Mouse (Mus musculus) small intestine, adult 2 months (tissue): ENCODE data around the gene Lin7a.

Experiments used
- CTCF ChIP-seq: fragments of 200-500 bp; IDR thresholded peaks from 2 replicates; pipeline ENCODE4 v1.5.1; 2012; ENCODE audit warnings: low read depth, mild to moderate bottlenecking, control low read depth, inconsistent platforms, low read length, moderate library complexity, mixed read lengths; ENCODE audit not compliant: insufficient replicate concordance, insufficient read length; ENCODE audit errors: extremely low read depth
- POLR2A ChIP-seq: fragments of 200-500 bp; IDR thresholded peaks from 2 replicates; pipeline ENCODE4 v1.6.1; 2012; ENCODE audit warnings: low read depth, mild to moderate bottlenecking, control low read depth, inconsistent platforms, low read length, moderate library complexity

DNA sequence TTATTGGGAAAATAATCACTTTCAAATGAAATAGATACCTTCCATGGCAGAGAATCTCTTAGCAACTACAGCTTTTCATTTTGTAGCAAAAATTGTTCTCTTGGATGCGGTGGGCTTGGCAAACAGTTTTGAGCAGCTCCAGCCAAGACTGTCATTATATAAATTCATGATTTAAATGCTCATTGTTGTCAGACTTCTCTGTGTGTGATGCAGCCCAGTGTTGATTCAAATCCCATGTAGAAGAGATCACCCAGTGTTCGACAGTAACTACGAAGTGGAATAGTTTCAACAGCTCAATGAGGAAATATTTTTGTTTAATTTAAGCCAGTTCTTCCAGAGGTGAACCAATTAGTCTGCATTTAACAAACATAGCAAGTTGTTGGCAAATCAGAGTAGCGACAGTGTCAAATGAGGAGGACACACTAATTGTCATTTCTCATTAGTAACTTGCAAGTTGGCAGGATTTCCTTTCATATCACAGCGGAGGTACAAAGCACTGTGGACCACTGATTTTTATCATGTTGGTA, 39.5 kb downstream of the Lin7a start:
- no peak for TF ChIP-seq CTCF
- TF ChIP-seq POLR2A = no peak
